Mouse (Mus musculus) CD4-positive, CD25-positive, alpha-beta regulatory T cell, adult 2 months (primary cell): ENCODE results near the gene Syngr1.

Source experiments
- DNase-seq: peaks from one replicate; pipeline ENCODE4 v3.0.0-alpha.2; 2012; ENCODE audit warnings: low read depth, low spot score

Syngr1 gene

GRCm38 (mm10) chr15:80090155-80090554 lies 979 bp upstream of the Syngr1 start:
- no peak for DNase-seq

GRCm38 (mm10) chr15:80090741-80091120 lies 403 bp upstream of the Syngr1 start:
- DNase-seq = peak; percentile 31

- no peak for DNase-seq
Observed at GRCm38 (mm10) chr15:80092041-80092441, 907 bp downstream of the Syngr1 start.

- DNase-seq = no peak
Observed at GRCm38 (mm10) chr15:80092599-80092998, 1.5 kb downstream of the Syngr1 start.

- no peak for DNase-seq
Observed at GRCm38 (mm10) chr15:80094201-80094600, 3.1 kb downstream of the Syngr1 start.

- no peak for DNase-seq
Observed at GRCm38 (mm10) chr15:80095596-80095995, 4.5 kb downstream of the Syngr1 start.

- DNase-seq = no peak
Observed at GRCm38 (mm10) chr15:80096406-80096805, 5.3 kb downstream of the Syngr1 start.

GRCm38 (mm10) chr15:80096946-80097881 lies 6.1 kb downstream of the Syngr1 start:
- DNase-seq = peak; percentile 48

GRCm38 (mm10) chr15:80097999-80098461 lies 6.9 kb downstream of the Syngr1 start:
- no peak for DNase-seq

- DNase-seq = no peak
Observed at GRCm38 (mm10) chr15:80098809-80099208, 7.7 kb downstream of the Syngr1 start.

- no peak for DNase-seq
Observed at GRCm38 (mm10) chr15:80099477-80099876, 8.3 kb downstream of the Syngr1 start.

- DNase-seq = no peak
Observed at GRCm38 (mm10) chr15:80100196-80100595, 9.1 kb downstream of the Syngr1 start.

GRCm38 (mm10) chr15:80100871-80101270 lies 9.7 kb downstream of the Syngr1 start:
- no peak for DNase-seq

GRCm38 (mm10) chr15:80101503-80101902 lies 10.4 kb downstream of the Syngr1 start:
- no peak for DNase-seq

- no peak for DNase-seq
Observed at GRCm38 (mm10) chr15:80102495-80102894, 11.4 kb downstream of the Syngr1 start.

- no peak for DNase-seq
Observed at GRCm38 (mm10) chr15:80105490-80106410, 14.6 kb downstream of the Syngr1 start.

- DNase-seq = no peak
Observed at GRCm38 (mm10) chr15:80107143-80107542, 16.0 kb downstream of the Syngr1 start.

GRCm38 (mm10) chr15:80107575-80107974 lies 16.4 kb downstream of the Syngr1 start:
- no peak for DNase-seq

- no peak for DNase-seq
Observed at GRCm38 (mm10) chr15:80111436-80111835, 20.3 kb downstream of the Syngr1 start.

- DNase-seq = peak; percentile 58
Observed at GRCm38 (mm10) chr15:80112499-80112898, 21.4 kb downstream of the Syngr1 start.

- no peak for DNase-seq
Observed at GRCm38 (mm10) chr15:80114414-80114813, 23.3 kb downstream of the Syngr1 start.

GRCm38 (mm10) chr15:80115256-80115655 lies 24.1 kb downstream of the Syngr1 start:
- no peak for DNase-seq
